In genomic region chr8:9227779-9228464, GRCm38 (mm10) we compare ENCODE assay signal across 9 mouse cellular contexts.
DNase-seq lines count a peak whose midpoint lies in the region; ATAC-seq and TF ChIP-seq lines count a peak whose summit lies in the region.
"Had no signal": no experiment of that assay in that cellular context is flagged by ENCODE, and none has a peak within 500 bp of the region (broad histone marks: within the 10 kb centered on the region; RNA-seq: fewer than 3 reads in every experiment).

No protein-coding gene starts in this region.

- no peak overlapping the region for H3K4me2 ChIP-seq in hindbrain, embryonic 11.5 days (replicated peaks; ENCODE audit: low read depth, low read length)
- H3K4me2 ChIP-seq: heart, embryonic 15.5 days had no signal

- H3K9ac ChIP-seq in ES-Bruce4 (ENCODE audit: low read depth, poor library complexity, severe bottlenecking), result no peak overlapping the region
- no peak overlapping the region for H3K9ac ChIP-seq in hindbrain, embryonic 11.5 days (ENCODE audit: low read depth, low read length)
- H3K9ac ChIP-seq: heart, embryonic 15.5 days had no signal

- peak; percentile 85 for ATAC-seq in hindbrain, embryonic 11.5 days (ENCODE audit: low FRiP score)

- no peak for TF ChIP-seq EP300 in ES-Bruce4 (IDR thresholded peaks at IDR 0.05; ENCODE audit: insufficient read depth, low read depth, low read length)

- TF ChIP-seq POLR2A in ES-Bruce4 (IDR thresholded peaks at IDR 0.05; ENCODE audit: insufficient read depth, low read length), result no peak

- H3K4me1 ChIP-seq in ES-Bruce4 (ENCODE audit: control insufficient read depth, insufficient read depth, low read length), result no peaks in the 10 kb centered on the region
- H3K4me1 ChIP-seq in hindbrain, embryonic 11.5 days (replicated peaks; ENCODE audit: control insufficient read depth, insufficient read depth, low read length), result no peaks in the 10 kb centered on the region
- H3K4me1 ChIP-seq: heart, embryonic 15.5 days had no signal

- H3K9me3 ChIP-seq in ES-Bruce4 (replicated peaks; ENCODE audit: control insufficient read depth, insufficient read depth, low read length, poor library complexity, severe bottlenecking), result no peaks in the 10 kb centered on the region
- H3K9me3 ChIP-seq in hindbrain, embryonic 11.5 days (ENCODE audit: control insufficient read depth, low read length), result no peaks in the 10 kb centered on the region
- H3K9me3 ChIP-seq: heart, embryonic 15.5 days had no signal

- H3K27ac ChIP-seq in ES-Bruce4 (ENCODE audit: insufficient read depth, low read length), result no peak overlapping the region
- peak overlapping the region; percentile 58; the same call in 1 of the 2 replicates for H3K27ac ChIP-seq in hindbrain, embryonic 11.5 days (ENCODE audit: low read depth, low read length)
- H3K27ac ChIP-seq: heart, embryonic 15.5 days had no signal

- WGBS in hindbrain, embryonic 11.5 days, result 39% methylated on average over 19 of the region's 19 CpGs

- TF ChIP-seq CTCF in ES-Bruce4 (IDR thresholded peaks at IDR 0.05; ENCODE audit: low read depth, low read length), result peak; percentile 94

- H3K4me3 ChIP-seq in ES-Bruce4 (ENCODE audit: low read depth, low read length), result no peak overlapping the region
- no peak overlapping the region for H3K4me3 ChIP-seq in hindbrain, embryonic 11.5 days (ENCODE audit: low read depth, low read length)
- H3K4me3 ChIP-seq: heart, embryonic 15.5 days had no signal

- no peaks in the 10 kb centered on the region for H3K27me3 ChIP-seq in ES-Bruce4 (ENCODE audit: control insufficient read depth, insufficient read depth, low read length, poor library complexity, severe bottlenecking)
- H3K27me3 ChIP-seq in hindbrain, embryonic 11.5 days (ENCODE audit: control insufficient read depth, insufficient read depth, low read length), result no peaks in the 10 kb centered on the region
- H3K27me3 ChIP-seq: heart, embryonic 15.5 days had no signal

- no peaks in the 10 kb centered on the region for H3K36me3 ChIP-seq in ES-Bruce4 (ENCODE audit: control insufficient read depth, insufficient read depth, low read length, poor library complexity, severe bottlenecking)
- H3K36me3 ChIP-seq in hindbrain, embryonic 11.5 days (ENCODE audit: control insufficient read depth, insufficient read depth, low read length), result no peaks in the 10 kb centered on the region
- H3K36me3 ChIP-seq: heart, embryonic 15.5 days had no signal

- DNase-seq in adrenal gland, adult 2 months, result peak; percentile 56
- peak; percentile 87 for DNase-seq in embryo, embryonic 10.5 days (ENCODE audit: low spot score)
- DNase-seq in hindbrain, embryonic 11.5 days (ENCODE audit: low spot score), result peak; percentile 80
- peak; percentile 77 for DNase-seq in layer of hippocampus, adult 9-11 months
- peak; percentile 60 for DNase-seq in lung, postnatal 36 days
- DNase-seq in right cerebral cortex, postnatal 10 days (ENCODE audit: low spot score in 2 of 2), result peak; percentile 83 to 86
- DNase-seq in spleen, postnatal 14 days (ENCODE audit: low spot score in 2 of 2), result no peak

Comparison
In these comparisons a context has a peak if more than half of its experiments do, and no peak if none do; other contexts are left out.
1. DNase-seq: peak in adrenal gland, adult 2 months (single experiment), embryo, embryonic 10.5 days (single experiment), hindbrain, embryonic 11.5 days (single experiment), layer of hippocampus, adult 9-11 months (single experiment), lung, postnatal 36 days (single experiment) and right cerebral cortex, postnatal 10 days (2 of 2); none in spleen, postnatal 14 days (0 of 2).